10 mouse cellular contexts compared by ENCODE assay signal in genomic region chr6:127337398-127337871, GRCm38 (mm10).
DNase-seq lines count a peak whose midpoint lies in the region; ATAC-seq and TF ChIP-seq lines count a peak whose summit lies in the region.
"Had no signal": no experiment of that assay in that cellular context is flagged by ENCODE, and none has a peak within 500 bp of the region (broad histone marks: within the 10 kb centered on the region; RNA-seq: fewer than 3 reads in every experiment).

No protein-coding gene starts in this region.

- peaks cover 50 to 56% of the 10 kb centered on the region in 2 experiments for H3K4me1 ChIP-seq in heart, embryonic 14.5 days (ENCODE audit: control insufficient read depth in 2 of 2, insufficient read depth in 2 of 2, low read length in 2 of 2)
- H3K4me1 ChIP-seq in forebrain, embryonic 10.5 days, result peaks cover 64% of the 10 kb centered on the region
- H3K4me1 ChIP-seq in limb, embryonic 14.5 days (ENCODE audit: control insufficient read depth, insufficient read depth, low read length), result peaks cover 22% of the 10 kb centered on the region

- no peaks in the 10 kb centered on the region for H3K36me3 ChIP-seq in heart, embryonic 14.5 days (ENCODE audit: control insufficient read depth, insufficient read depth, low read length)
- no peaks in the 10 kb centered on the region for H3K36me3 ChIP-seq in forebrain, embryonic 10.5 days (replicated peaks)
- no peaks in the 10 kb centered on the region for H3K36me3 ChIP-seq in limb, embryonic 14.5 days (ENCODE audit: control insufficient read depth, insufficient read depth, low read length)

- no peaks in the 10 kb centered on the region for H3K9me3 ChIP-seq in heart, embryonic 14.5 days (ENCODE audit: control insufficient read depth, low read length)
- no peaks in the 10 kb centered on the region for H3K9me3 ChIP-seq in forebrain, embryonic 10.5 days
- H3K9me3 ChIP-seq in limb, embryonic 14.5 days (ENCODE audit: control insufficient read depth, low read length), result no peaks in the 10 kb centered on the region

- no peak overlapping the region for H3K4me3 ChIP-seq in heart, embryonic 14.5 days (ENCODE audit: control insufficient read depth in 1 of 2, insufficient read depth in 1 of 2, low read depth in 1 of 2, low read length in 2 of 2)
- H3K4me3 ChIP-seq in forebrain, embryonic 10.5 days, result peak overlapping the region; percentile 27
- H3K4me3 ChIP-seq in limb, embryonic 14.5 days (replicated peaks; ENCODE audit: low read length), result no peak overlapping the region

- no peak for DNase-seq in heart, adult 8-10 months (ENCODE audit: low spot score)
- DNase-seq in 3T3-L1 (ENCODE audit: low read depth, low spot score), result peak; percentile 37
- peak; percentile 56 for DNase-seq in forebrain, embryonic 10.5 days (ENCODE audit: extremely low spot score, low spot score)
- peak; percentile 19 for DNase-seq in limb, embryonic 14.5 days (ENCODE audit: low spot score)
- no peak for DNase-seq in layer of hippocampus, adult 8-10 months (ENCODE audit: low spot score in 2 of 2)
- DNase-seq in kidney, postnatal 25 days, result no peak
- DNase-seq: kidney, adult 2 months had no signal

- H3K27me3 ChIP-seq in heart, embryonic 14.5 days (ENCODE audit: control insufficient read depth, insufficient read depth, low read length), result no peaks in the 10 kb centered on the region
- H3K27me3 ChIP-seq in forebrain, embryonic 10.5 days (ENCODE audit: poor library complexity, severe bottlenecking), result peaks cover 37% of the 10 kb centered on the region
- H3K27me3 ChIP-seq in limb, embryonic 14.5 days (ENCODE audit: control insufficient read depth, insufficient read depth, low read length), result no peaks in the 10 kb centered on the region
- H3K27me3 ChIP-seq: CH12.LX had no signal

- peak overlapping the region; percentile 11 to 49; a peak in 3 of 4 replicates for H3K27ac ChIP-seq in heart, embryonic 14.5 days (replicated peaks in 1 of 2; ENCODE audit: control insufficient read depth in 1 of 2, insufficient read depth in 1 of 2, low read depth in 2 of 2, low read length in 2 of 2)
- peak overlapping the region; percentile 91 for H3K27ac ChIP-seq in forebrain, embryonic 10.5 days
- peak overlapping the region; percentile 71 for H3K27ac ChIP-seq in limb, embryonic 14.5 days (replicated peaks; ENCODE audit: low read depth, low read length)

- no peak overlapping the region for H3K9ac ChIP-seq in heart, embryonic 14.5 days (ENCODE audit: low read length)
- no peak overlapping the region for H3K9ac ChIP-seq in limb, embryonic 14.5 days (ENCODE audit: low read depth, low read length, severe bottlenecking)

- ATAC-seq in heart, embryonic 14.5 days (ENCODE audit: insufficient number of reproducible peaks, insufficient read depth, low FRiP score, low read depth), result no peak
- ATAC-seq in limb, embryonic 14.5 days (ENCODE audit: low FRiP score, low read depth), result no peak
- ATAC-seq in erythroblast, adult 5-6 weeks (replicated peaks; ENCODE audit: low FRiP score, poor library complexity, severe bottlenecking), result no peak

- H3K4me2 ChIP-seq in heart, embryonic 14.5 days (ENCODE audit: low read length), result no peak overlapping the region
- H3K4me2 ChIP-seq in limb, embryonic 14.5 days (replicated peaks; ENCODE audit: low read depth, low read length, severe bottlenecking), result peak overlapping the region; percentile 13; the same call in 1 of the 2 replicates

- WGBS in heart, embryonic 14.5 days, result 49% methylated on average over 15 of the region's 15 CpGs
- WGBS in forebrain, embryonic 10.5 days, result 12% methylated on average over 15 of the region's 15 CpGs
- 12% methylated on average over 15 of the region's 15 CpGs for WGBS in limb, embryonic 14.5 days

- TF ChIP-seq POLR2A in limb, embryonic 14.5 days (IDR thresholded peaks at IDR 0.05; ENCODE audit: borderline replicate concordance, extremely low read depth, insufficient read depth, insufficient read length), result no peak

Comparison
In these comparisons a context has a peak if more than half of its experiments do, and no peak if none do; other contexts are left out.
1. H3K27ac ChIP-seq: peak in every context shown above with its lines; median percentile 91 in forebrain, embryonic 10.5 days; 71 in limb, embryonic 14.5 days; 30 in heart, embryonic 14.5 days.
2. DNase-seq: peak in 3T3-L1 (single experiment), forebrain, embryonic 10.5 days (single experiment) and limb, embryonic 14.5 days (single experiment); none in heart, adult 8-10 months (single experiment), layer of hippocampus, adult 8-10 months (0 of 2) and kidney, postnatal 25 days (0 of 2).